Mouse (Mus musculus): ENCODE measurements around the gene Rbpms2. TPM values are rescaled to one million over a fixed set of nuclear protein-coding genes. Genes with fewer than 3 reads are reported as not detected.
A peak's percentile ranks its signal among the peaks of the same experiment; 100 is the strongest.

The Rbpms2 gene
- total RNA-seq, 2 experiments from 2014 or later: 2.2 to 3.2 TPM

- peak; percentile 76 for TF ChIP-seq CTCF (IDR thresholded peaks at IDR 0.05)
- peak; percentile 49 to 58 for DNase-seq (ENCODE audit: extremely low spot score in 1 of 2, low spot score in 2 of 2)
- Histone ChIP-seq H3K27ac (no peak overlapping the region), H3K4me3 (no peak overlapping the region)
- intact Hi-C loops (cut with DNase I): no loop called here
Observed at GRCm38 (mm10) chr9:65666042-65666441, 36.6 kb downstream of the Rbpms2 start.

GRCm38 (mm10) chr9:65667701-65668100, 38.3 kb downstream of the Rbpms2 start, which contains the start of gene Oaz2:
Gene Oaz2 (plus strand): TSS chr9:65668001.
- intact Hi-C loops (cut with DNase I): no loop called here

GRCm38 (mm10) chr9:65671431-65671931, 42.0 kb downstream of the Rbpms2 start:
- no peak for DNase-seq (ENCODE audit: extremely low spot score in 1 of 2, low spot score in 2 of 2)
- no peak overlapping the region for H3K4me3 ChIP-seq
- H3K27ac ChIP-seq: 0 out of 2 replicates have a peak overlapping the region, but pooled peaks have one; percentile 5
- intact Hi-C loops (cut with DNase I): no loop called here
- no peak for TF ChIP-seq CTCF (IDR thresholded peaks at IDR 0.05)

More at GRCm38 (mm10) chr9:65667701-65668100, 38.3 kb downstream of the Rbpms2 start, which contains the start of gene Oaz2:
- no peak within 1 kb of the TSS for H3K27ac ChIP-seq
- no peak for TF ChIP-seq CTCF (IDR thresholded peaks at IDR 0.05)
- H3K4me3 ChIP-seq: no peak within 1 kb of the TSS
- DNase-seq (ENCODE audit: extremely low spot score in 1 of 2, low spot score in 2 of 2): no peak

GRCm38 (mm10) chr9:65672996-65673395, 43.5 kb downstream of the Rbpms2 start:
- H3K27ac ChIP-seq: no peak overlapping the region
- intact Hi-C loops (cut with DNase I): no loop called here
- DNase-seq (ENCODE audit: extremely low spot score in 1 of 2, low spot score in 2 of 2): no peak

GRCm38 (mm10) chr9:65675461-65676357, 46.3 kb downstream of the Rbpms2 start:
- DNase-seq (ENCODE audit: extremely low spot score in 1 of 2, low spot score in 2 of 2): no peak
- intact Hi-C loops (cut with DNase I): loop anchor here (5.0 kb wide), 1 partner anchor 157 kb away; no protein-coding TSS in a partner anchor
- peak overlapping the region; percentile 89 for H3K27ac ChIP-seq
- peak overlapping the region; percentile 49 for H3K4me3 ChIP-seq
- no peak for TF ChIP-seq CTCF (IDR thresholded peaks at IDR 0.05)

More at GRCm38 (mm10) chr9:65672996-65673395, 43.5 kb downstream of the Rbpms2 start:
- no peak overlapping the region for H3K4me3 ChIP-seq
- TF ChIP-seq CTCF (IDR thresholded peaks at IDR 0.05): no peak

GRCm38 (mm10) chr9:65676358-65677118, 47.1 kb downstream of the Rbpms2 start:
- TF ChIP-seq CTCF (IDR thresholded peaks at IDR 0.05): no peak; the same call in 1 of the 2 replicates
- Histone ChIP-seq H3K27ac (peak overlapping the region; percentile 89), H3K4me3 (peak overlapping the region; percentile 49)
- intact Hi-C loops (cut with DNase I): loop anchor here (5.0 kb wide), 1 partner anchor 156 kb away; no protein-coding TSS in a partner anchor
- DNase-seq (ENCODE audit: extremely low spot score in 1 of 2, low spot score in 2 of 2): peak; percentile 95 to 96

- intact Hi-C loops (cut with DNase I): loop anchor here (5.0 kb wide), 1 partner anchor 155 kb away; no protein-coding TSS in a partner anchor
- Histone ChIP-seq H3K27ac (peak overlapping the region; percentile 89; the same call in 1 of the 2 replicates), H3K4me3 (peak overlapping the region; percentile 49)
- TF ChIP-seq CTCF (IDR thresholded peaks at IDR 0.05): no peak
- no peak for DNase-seq (ENCODE audit: extremely low spot score in 1 of 2, low spot score in 2 of 2)
Observed at GRCm38 (mm10) chr9:65677119-65677462, 47.6 kb downstream of the Rbpms2 start.

- TF ChIP-seq CTCF (IDR thresholded peaks at IDR 0.05): no peak
- peak overlapping the region; percentile 9 for H3K4me3 ChIP-seq
- H3K27ac ChIP-seq: peak overlapping the region; percentile 70
- intact Hi-C loops (cut with DNase I): loop anchor here (5.0 kb wide), 1 partner anchor 153 kb away; no protein-coding TSS in a partner anchor
- DNase-seq (ENCODE audit: extremely low spot score in 1 of 2, low spot score in 2 of 2): no peak
Observed at GRCm38 (mm10) chr9:65679181-65679761, 49.8 kb downstream of the Rbpms2 start.

- Histone ChIP-seq H3K4me3 (no peak overlapping the region), H3K27ac (peak overlapping the region; percentile 21)
- no peak for DNase-seq (ENCODE audit: extremely low spot score in 1 of 2, low spot score in 2 of 2)
- intact Hi-C loops (cut with DNase I): no loop called here
- TF ChIP-seq CTCF (IDR thresholded peaks at IDR 0.05): no peak
Observed at GRCm38 (mm10) chr9:65680938-65681633, 51.6 kb downstream of the Rbpms2 start.

GRCm38 (mm10) chr9:65681634-65681940, 52.1 kb downstream of the Rbpms2 start:
- Histone ChIP-seq H3K27ac (peak overlapping the region; percentile 21; the same call in 1 of the 2 replicates), H3K4me3 (no peak overlapping the region)
- intact Hi-C loops (cut with DNase I): no loop called here
- DNase-seq (ENCODE audit: extremely low spot score in 1 of 2, low spot score in 2 of 2): no peak
- no peak for TF ChIP-seq CTCF (IDR thresholded peaks at IDR 0.05)

- no peak for TF ChIP-seq CTCF (IDR thresholded peaks at IDR 0.05)
- DNase-seq (ENCODE audit: extremely low spot score in 1 of 2, low spot score in 2 of 2): no peak
- intact Hi-C loops (cut with DNase I): no loop called here
- Histone ChIP-seq H3K4me3 (no peak overlapping the region), H3K27ac (no peak overlapping the region)
Observed at GRCm38 (mm10) chr9:65682183-65682582, 52.7 kb downstream of the Rbpms2 start.

Measured in left cerebral cortex, adult 2 months (tissue).